Mouse (Mus musculus) T-helper 1 cell (primary cell): ENCODE measurements at regions not wholly inside any gene's neighbourhood (a gene's known extent, or its start where the extent isn't known, plus 50 kb on each side); places are given as distances from the start of the nearest gene placed in this dataset.

Experiments
- in situ Hi-C: fragments of 300-600 bp; cut with MboI, MseI; formaldehyde crosslinking; loops from one replicate; pipeline ENCODE4 v1.15.1; 2025; ENCODE audit warnings: high pct_unique_total_duplicates

DNA sequence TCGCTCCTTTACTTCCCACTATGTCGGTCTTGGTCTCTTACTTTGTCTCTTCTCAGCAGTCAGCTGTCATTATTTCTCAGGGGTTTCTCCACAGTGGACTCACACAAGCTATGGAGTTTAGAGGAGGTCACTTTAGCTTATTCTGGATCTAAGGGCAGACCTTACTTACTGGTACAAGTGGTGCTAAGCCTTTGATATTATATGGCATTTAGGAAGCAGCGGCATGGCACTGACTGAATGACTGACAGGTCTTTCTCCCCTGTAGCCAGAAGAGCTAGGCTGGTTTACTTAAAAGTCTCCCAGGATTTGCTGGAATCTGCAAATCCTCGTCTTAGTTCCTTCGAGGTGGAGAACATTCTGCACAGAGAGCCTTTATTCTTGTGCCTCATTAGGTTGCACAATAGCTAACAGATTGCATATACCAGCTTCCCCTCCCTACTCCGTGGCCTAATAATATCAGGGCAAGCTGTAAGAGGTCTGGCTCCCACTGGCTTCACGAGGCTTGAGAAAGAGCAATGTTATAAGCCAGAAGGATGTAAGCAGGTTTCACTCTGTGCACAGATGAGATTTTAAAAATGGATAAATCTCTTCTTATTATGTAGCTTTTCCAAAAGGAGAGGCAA lies 214.1 kb upstream of the 4930583I09Rik start:
- in situ Hi-C loops, result no loop called here

DNA sequence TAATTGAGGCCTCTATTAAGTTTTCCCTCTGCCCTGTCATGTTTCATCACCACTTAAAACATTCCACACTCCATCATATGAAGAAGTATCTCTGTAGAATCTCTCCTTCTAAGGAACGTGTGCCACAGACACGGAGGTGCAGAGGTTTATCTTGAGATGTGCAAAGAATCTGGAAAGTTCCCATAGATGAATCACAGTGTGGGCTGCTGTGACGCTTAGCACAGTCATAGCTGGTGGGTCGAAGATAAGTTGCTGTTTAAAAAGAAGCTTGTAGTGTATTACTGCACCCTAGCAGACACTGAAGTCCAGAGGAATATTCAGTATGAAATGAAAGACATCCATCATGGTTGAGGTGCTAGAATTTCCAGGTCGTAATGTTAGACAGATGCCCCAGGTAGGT lies 179.9 kb upstream of the 4930583I09Rik start:
- in situ Hi-C loops, result loop anchor here (25.0 kb wide), 1 partner anchor 1147 kb away; no protein-coding TSS in a partner anchor

DNA sequence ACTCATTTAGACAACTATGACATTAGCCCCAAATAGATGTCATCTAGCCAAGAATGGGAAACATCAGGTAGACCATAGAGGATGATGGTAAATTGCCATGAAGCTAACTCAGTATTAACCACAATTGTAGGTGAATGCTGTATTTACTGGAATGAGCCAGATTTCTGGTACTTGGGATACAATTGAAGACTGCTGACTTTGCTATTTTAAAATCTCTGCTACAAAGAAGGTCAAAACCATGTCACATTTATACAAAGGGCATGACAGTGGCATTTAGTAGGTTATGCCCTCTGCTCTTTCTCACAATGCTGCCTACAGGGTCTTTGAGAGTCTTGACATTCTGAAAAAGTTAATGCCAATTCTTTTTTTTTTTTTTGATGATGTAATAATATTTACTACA lies 178.8 kb upstream of the 4930583I09Rik start:
- in situ Hi-C loops, result loop anchor here (25.0 kb wide), 1 partner anchor 1148 kb away; no protein-coding TSS in a partner anchor

DNA sequence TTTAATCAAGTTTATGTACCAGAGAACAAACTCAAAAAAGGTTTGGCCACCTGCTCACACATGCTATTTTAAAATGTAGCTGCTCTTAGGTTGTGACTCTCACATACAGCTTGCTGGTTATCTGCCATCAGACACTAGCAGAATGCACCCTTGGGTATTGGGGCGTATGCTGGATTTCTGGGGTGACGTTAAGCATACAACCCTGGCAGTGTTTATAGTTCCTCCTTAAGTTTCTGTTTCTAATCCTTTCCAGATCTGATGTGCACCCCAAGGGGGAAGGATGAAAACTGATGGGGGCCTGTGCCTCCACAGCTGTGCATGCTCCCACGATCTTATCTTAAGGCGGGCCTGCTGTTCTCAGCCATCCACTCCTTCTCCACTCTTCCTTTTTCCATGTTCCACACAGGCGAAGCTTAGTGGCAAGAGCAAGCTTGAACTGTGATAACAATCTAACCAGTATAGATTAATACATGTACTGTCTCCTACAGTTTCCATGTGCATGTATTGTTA lies 164.8 kb upstream of the 4930583I09Rik start:
- in situ Hi-C loops, result loop anchor here (25.0 kb wide), 1 partner anchor 1162 kb away; no protein-coding TSS in a partner anchor

GRCm38 (mm10) chr17:64994483-64994882 lies 158.6 kb upstream of the 4930583I09Rik start:
- in situ Hi-C loops, result no loop called here

DNA sequence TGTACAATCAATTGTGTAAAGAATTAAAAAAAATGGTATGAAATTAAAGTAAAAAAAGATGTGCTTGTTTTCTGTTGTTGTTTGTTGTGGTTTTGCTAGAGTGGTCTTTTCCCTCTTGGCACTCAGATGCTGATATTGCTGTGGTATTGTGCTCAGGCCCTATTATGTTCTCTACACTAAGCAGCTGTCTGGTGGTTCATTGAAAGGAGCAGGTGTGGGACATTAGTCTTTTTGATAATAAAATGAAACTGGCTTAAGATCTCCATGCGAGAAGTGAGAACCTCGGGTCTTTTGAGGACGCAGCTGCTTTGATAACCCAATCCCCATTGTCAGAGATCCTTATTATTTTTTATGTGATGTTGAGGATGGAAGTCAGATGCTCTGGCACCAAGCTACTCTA lies 155.4 kb upstream of the 4930583I09Rik start:
- in situ Hi-C loops, result no loop called here

- in situ Hi-C loops, result no loop called here
These were observed 148.6 kb upstream of the 4930583I09Rik start for GRCm38 (mm10) chr17:64984276-64985011.

GRCm38 (mm10) chr17:64983480-64983879 lies 147.6 kb upstream of the 4930583I09Rik start:
- in situ Hi-C loops, result no loop called here

- in situ Hi-C loops, result no loop called here
These were observed 128.3 kb upstream of the 4930583I09Rik start for GRCm38 (mm10) chr17:64964153-64964552.

GRCm38 (mm10) chr17:64961887-64962286 lies 126.0 kb upstream of the 4930583I09Rik start:
- in situ Hi-C loops, result no loop called here

GRCm38 (mm10) chr17:64957495-64957894 lies 121.6 kb upstream of the 4930583I09Rik start:
- in situ Hi-C loops, result no loop called here

- in situ Hi-C loops, result no loop called here
These were observed 120.6 kb upstream of the 4930583I09Rik start for GRCm38 (mm10) chr17:64956506-64956905.

- in situ Hi-C loops, result no loop called here
These were observed 117.4 kb upstream of the 4930583I09Rik start for GRCm38 (mm10) chr17:64953275-64953674.

DNA sequence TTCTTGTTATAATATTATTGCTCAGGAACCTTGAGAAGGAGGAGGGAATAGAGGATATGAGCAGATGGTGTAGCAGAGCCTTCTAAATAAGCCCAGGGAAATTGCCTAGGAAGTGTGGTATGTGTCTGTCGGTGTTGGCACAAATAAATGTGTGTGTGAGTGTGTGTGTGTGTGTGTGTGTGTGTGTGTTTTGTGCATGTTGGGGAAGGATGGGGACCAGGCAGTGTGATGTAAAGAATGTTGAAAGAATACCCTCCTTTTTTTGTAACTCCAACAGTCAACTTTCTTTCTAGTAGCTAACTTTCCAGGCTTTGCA lies 115.7 kb upstream of the 4930583I09Rik start:
- in situ Hi-C loops, result no loop called here

DNA sequence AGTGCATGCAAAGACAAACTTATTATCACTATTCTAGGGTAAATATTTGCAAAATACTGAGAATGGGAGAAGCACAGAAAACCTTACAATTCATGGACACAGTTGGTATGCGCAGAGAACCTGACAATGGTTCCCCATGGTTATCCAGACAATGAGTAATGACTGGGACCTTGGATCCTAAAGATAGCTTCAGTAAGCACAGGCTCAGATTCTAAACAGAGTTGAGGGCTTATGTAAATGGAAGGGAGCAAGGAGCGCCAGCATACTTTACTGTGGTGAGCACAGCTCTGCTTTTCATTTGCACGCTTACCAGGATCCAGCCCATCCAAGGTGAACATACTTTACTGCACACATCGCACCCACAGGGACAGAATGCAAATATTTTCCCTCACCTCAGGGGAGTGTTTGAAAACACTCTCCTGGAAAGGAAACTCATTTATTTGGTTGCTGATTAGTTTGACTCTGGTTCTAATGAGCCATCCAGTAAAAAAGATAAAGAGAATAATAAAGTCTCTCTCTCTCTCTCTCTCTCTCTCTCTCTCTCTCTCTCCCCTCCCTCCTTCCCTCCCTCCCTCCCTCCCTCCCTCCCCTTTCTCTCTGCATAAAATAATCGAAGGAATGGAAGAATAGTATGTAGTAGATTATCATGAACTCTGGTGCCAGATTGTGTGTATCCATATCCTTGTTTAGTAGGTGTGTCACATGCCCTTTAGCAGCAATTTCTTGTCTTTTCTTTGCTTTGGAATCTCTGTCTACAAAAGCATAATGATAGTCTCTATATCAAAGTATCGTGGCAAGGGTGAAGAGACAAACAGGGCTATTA lies 115.1 kb upstream of the 4930583I09Rik start:
- in situ Hi-C loops, result no loop called here

GRCm38 (mm10) chr17:64943213-64943612 lies 107.3 kb upstream of the 4930583I09Rik start:
- in situ Hi-C loops, result no loop called here

DNA sequence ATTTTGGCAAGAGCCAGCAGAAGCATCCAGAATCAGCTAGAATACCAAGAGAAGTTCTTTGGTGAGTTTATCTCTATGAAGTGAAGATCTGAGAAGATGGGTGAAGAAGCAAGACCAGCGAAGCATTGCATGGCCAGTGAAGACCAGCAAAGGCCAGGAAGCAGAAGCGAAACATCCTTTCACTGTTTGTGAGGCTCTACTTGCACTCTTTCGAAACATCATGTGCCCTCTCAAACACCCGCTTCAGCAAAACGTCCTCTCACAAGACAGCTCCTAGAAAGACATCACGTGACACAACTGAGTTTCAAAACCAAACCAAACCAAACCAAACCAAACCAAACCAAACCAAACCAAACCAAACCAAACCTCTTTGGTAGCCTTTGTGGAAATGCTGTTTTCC lies 105.7 kb upstream of the 4930583I09Rik start:
- in situ Hi-C loops, result no loop called here

DNA sequence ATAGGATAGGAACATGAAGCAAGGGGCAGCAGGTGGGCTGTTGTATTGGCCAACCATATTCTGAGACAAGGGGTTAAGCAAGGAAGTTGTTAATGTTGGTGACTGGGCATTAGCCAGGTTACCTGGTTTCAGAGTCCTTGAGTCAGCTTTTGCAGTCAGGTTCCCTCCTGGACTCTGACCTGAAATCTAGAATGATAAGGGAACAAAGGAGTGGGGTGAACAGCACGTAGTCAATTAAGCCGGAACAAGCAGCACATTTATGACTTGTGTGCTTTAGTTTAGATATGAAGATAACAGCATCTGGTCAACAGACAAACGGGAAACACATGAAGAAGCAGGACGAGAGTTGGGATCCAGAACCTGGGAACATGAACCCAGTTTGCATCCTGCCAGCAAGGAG lies 99.8 kb upstream of the 4930583I09Rik start:
- in situ Hi-C loops, result no loop called here

DNA sequence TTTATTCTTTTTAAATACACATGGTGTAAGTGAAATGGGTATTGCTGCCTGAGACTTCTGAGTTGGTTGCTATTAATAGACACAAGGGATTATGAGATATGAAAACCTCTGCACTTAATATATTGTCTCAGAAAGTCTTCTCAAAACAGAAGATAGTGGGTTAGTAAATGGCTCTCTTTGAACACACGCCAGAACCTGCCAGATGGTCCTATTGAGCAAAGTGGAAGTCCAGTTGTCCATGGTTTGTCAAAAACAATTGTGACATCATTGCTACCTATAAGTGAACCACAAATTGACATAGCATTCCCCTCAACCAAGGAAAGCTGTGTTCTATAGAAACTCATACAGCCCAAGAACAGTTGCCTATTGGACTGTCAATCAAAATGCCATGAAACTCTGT lies 98.5 kb upstream of the 4930583I09Rik start:
- in situ Hi-C loops, result no loop called here

DNA sequence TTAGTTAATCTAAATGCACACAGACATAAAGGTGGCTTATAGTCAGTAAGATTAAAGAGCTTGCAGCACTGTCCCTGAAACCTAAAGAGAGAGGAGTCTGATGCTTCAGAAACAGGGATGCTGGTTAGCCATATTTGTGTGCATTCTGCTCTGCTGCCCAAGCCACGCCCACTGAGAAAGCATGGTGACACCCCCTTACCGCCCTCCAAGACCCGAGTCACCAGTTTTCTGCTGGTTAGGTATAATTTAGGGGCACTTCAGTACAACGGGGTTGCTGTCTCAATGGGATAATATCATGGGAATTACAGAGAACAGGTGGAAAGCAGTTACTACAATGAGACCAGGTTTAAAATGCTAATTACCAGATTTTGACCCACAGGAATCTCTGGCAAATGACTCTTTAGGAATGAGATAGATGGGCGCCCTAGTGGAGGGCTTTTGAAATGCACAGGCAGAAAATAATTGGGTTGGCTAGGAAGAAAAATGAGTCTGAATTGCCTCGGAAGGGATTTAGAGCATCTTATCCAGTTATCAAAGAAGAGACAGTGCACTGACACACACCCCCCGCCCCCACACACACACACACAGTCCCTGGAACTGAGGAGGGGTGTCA lies 95.1 kb upstream of the 4930583I09Rik start:
- in situ Hi-C loops, result no loop called here

DNA sequence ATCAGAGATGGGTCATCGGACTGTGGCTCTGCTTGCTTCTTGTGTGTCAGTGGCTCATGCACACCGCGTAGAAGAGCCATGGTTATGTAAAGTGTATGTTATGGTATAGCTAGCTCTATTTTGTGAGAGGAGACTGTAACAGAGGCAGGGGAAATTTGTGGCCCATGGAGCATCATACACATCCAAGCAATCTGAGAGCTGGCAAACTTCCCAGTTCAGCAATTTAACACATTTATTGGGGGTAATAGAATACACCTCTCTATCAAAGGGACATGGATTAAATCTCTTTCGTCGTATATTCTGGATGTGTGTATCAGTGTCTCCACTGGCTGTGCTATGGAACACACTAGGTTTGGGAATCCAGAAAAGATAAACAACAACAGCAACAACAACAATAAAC lies 87.9 kb upstream of the 4930583I09Rik start:
- in situ Hi-C loops, result no loop called here

GRCm38 (mm10) chr17:64922235-64922634 lies 86.4 kb upstream of the 4930583I09Rik start:
- in situ Hi-C loops, result no loop called here
